Mouse (Mus musculus) CH12.LX (cell line): ENCODE measurements around the gene Slc2a13.

Experiments
- CTCF ChIP-seq, 2 experiments: IDR thresholded peaks in 1 of 2; conservative IDR thresholded peaks in 1 of 2; 2 replicates each; pipeline ENCODE4 v1.5.1; 2011 to 2012; ENCODE audit warnings: low read depth in 2 of 2, low read length in 2 of 2, improper control_type of control experiment in 1 of 2, inconsistent platforms in 1 of 2, mild to moderate bottlenecking in 1 of 2, moderate library complexity in 1 of 2
- POLR2A ChIP-seq: IDR thresholded peaks from 2 replicates; pipeline ENCODE4 v1.6.1; 2011; ENCODE audit warnings: low read depth, mild to moderate bottlenecking, improper control_type of control experiment, low read length
- ZC3H11A ChIP-seq: IDR thresholded peaks from 2 replicates; pipeline ENCODE4 v1.6.1; 2012; ENCODE audit warnings: low read depth, mild to moderate bottlenecking, inconsistent platforms, low read length, improper control_type of control experiment

DNA sequence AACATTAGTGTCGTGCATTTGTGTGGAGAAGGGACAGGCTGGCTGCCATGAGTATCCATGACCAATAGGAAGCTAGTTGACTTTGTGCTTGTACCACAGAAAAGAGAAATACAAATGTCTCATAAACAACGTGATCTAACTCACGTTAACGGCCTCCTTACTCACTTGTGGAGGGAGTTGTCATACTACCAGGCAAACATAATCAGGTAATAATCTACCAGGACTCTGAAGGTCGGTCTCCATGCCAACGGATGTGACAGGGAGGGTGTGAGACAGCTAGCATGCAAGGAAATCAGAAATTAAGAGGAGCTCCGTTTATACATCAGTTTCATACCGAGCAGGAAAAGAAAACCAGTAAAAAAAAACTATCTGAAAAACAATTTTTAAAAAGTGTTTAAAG is 6.3 kb downstream of the Slc2a13 start:
- TF ChIP-seq POLR2A (no peak), CTCF (conservative IDR thresholded peaks at IDR 0.05 in 1 of 2, IDR thresholded peaks at IDR 0.05 in 1 of 2; ENCODE audit: low read depth in 2 of 2, low read length in 2 of 2) (no peak), ZC3H11A (no peak)
